Mouse (Mus musculus) spleen, adult 2 months (tissue): Measurements from ENCODE around the gene Ucn.

Source experiments
- CTCF ChIP-seq: fragments of 200-500 bp; IDR thresholded peaks from 2 replicates; pipeline ENCODE4 v1.5.1; 2011; ENCODE audit warnings: mild to moderate bottlenecking, inconsistent platforms; ENCODE audit not compliant: insufficient read depth, insufficient read length, insufficient replicate concordance; ENCODE audit errors: extremely low read depth
- POLR2A ChIP-seq: fragments of 200-500 bp; IDR thresholded peaks from 2 replicates; pipeline ENCODE4 v1.6.1; 2011; ENCODE audit warnings: low read depth, low read length, inconsistent platforms

- TF ChIP-seq CTCF, result no peak
- no peak for TF ChIP-seq POLR2A
Observed at GRCm38 (mm10) chr5:31179301-31179765, 40.7 kb upstream of the Ucn start.
